Mouse (Mus musculus): ENCODE measurements around the gene Adad2. TPM values are rescaled to one million over a fixed set of nuclear protein-coding genes. Genes with fewer than 3 reads are reported as not detected.

Gene Adad2
- polyA plus RNA-seq, 1 experiment: not detected

DNA sequence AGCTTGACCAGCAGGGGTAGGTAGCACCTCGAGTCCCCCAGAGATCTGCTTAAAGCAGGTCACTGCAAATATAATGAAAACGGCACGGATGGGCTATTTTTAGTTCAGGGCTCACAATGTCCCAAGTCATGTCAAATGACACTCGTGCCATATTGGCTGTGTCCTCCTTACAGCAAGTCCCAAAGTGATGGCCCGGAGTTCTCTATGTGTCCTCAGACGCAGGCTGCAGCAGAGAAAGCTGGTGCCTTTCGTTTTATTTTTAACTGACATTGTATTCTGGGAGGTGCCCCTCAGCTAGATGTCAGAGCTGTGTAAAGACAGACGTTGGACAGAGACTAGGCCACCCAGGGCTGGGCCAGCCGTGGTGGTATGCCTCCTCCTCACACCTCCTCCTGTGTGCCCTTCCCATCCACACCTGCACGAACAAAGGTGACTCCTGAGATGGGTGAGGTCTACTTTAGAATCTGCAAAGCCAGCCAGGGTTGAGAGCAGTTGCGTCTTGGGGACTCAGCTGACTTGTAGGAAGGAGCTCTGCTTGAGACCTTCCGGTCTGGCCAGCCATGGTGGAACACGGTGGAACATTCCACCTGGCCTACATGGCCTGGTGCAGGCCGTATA, 8.4 kb downstream of the Adad2 start:
- TF ChIP-seq POLR2A (IDR thresholded peaks at IDR 0.05; ENCODE audit: insufficient read depth, low read depth, low read length): no peak
- TF ChIP-seq CTCF (IDR thresholded peaks at IDR 0.05; ENCODE audit: insufficient read depth, low read depth, low read length): no peak
- no peaks in the 10 kb centered on the region for H3K4me1 ChIP-seq (ENCODE audit: control insufficient read depth, insufficient read depth, low read length)
- H3K4me3 ChIP-seq (ENCODE audit: insufficient read depth, low read depth, low read length): no peak overlapping the region
- no peak overlapping the region for H3K27ac ChIP-seq (ENCODE audit: insufficient read depth, low read depth, low read length)
- WGBS: 90% methylated on average over 14 of the region's 14 CpGs

DNA sequence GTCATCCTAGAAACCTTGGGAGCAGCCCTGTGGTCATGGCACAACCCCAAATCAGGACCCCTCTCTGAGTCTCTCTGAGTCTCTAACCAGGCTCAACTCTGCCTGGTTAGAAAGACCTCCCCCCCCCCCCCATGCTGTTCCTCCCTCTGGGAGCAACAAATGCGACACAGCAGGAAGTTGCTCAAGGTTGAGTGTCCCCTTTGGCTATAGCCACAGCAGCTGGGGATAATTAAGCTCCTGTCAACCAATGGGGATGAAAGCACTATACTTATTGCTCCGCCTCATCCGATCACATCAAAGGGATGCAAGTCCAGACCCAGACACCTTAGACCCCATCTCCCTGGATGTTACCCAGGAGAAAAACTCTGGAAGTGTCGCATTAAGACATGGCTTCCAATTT, 10.0 kb downstream of the Adad2 start:
- Histone ChIP-seq H3K4me3 (ENCODE audit: insufficient read depth, low read depth, low read length) (no peak overlapping the region), H3K4me1 (ENCODE audit: control insufficient read depth, insufficient read depth, low read length) (no peaks in the 10 kb centered on the region), H3K27ac (ENCODE audit: insufficient read depth, low read depth, low read length) (no peak overlapping the region)
- WGBS: 73% methylated on average over 4 of the region's 4 CpGs
- TF ChIP-seq CTCF (IDR thresholded peaks at IDR 0.05; ENCODE audit: insufficient read depth, low read depth, low read length): no peak
- TF ChIP-seq POLR2A (IDR thresholded peaks at IDR 0.05; ENCODE audit: insufficient read depth, low read depth, low read length): no peak

- H3K4me3 ChIP-seq (ENCODE audit: insufficient read depth, low read depth, low read length): no peak overlapping the region
- no peaks in the 10 kb centered on the region for H3K4me1 ChIP-seq (ENCODE audit: control insufficient read depth, insufficient read depth, low read length)
- WGBS: 91% methylated on average over 8 of the region's 8 CpGs
- no peak for TF ChIP-seq CTCF (IDR thresholded peaks at IDR 0.05; ENCODE audit: insufficient read depth, low read depth, low read length)
- no peak for TF ChIP-seq POLR2A (IDR thresholded peaks at IDR 0.05; ENCODE audit: insufficient read depth, low read depth, low read length)
- no peak overlapping the region for H3K27ac ChIP-seq (ENCODE audit: insufficient read depth, low read depth, low read length)
Observed at GRCm38 (mm10) chr8:119623061-119623460, 10.5 kb downstream of the Adad2 start.

GRCm38 (mm10) chr8:119623744-119624143, 11.2 kb downstream of the Adad2 start:
- TF ChIP-seq CTCF (IDR thresholded peaks at IDR 0.05; ENCODE audit: insufficient read depth, low read depth, low read length): no peak
- TF ChIP-seq POLR2A (IDR thresholded peaks at IDR 0.05; ENCODE audit: insufficient read depth, low read depth, low read length): no peak
- 81% methylated on average over 1 of the region's 1 CpGs for WGBS
- Histone ChIP-seq H3K4me1 (ENCODE audit: control insufficient read depth, insufficient read depth, low read length) (no peaks in the 10 kb centered on the region), H3K27ac (ENCODE audit: insufficient read depth, low read depth, low read length) (no peak overlapping the region), H3K4me3 (ENCODE audit: insufficient read depth, low read depth, low read length) (no peak overlapping the region)

DNA sequence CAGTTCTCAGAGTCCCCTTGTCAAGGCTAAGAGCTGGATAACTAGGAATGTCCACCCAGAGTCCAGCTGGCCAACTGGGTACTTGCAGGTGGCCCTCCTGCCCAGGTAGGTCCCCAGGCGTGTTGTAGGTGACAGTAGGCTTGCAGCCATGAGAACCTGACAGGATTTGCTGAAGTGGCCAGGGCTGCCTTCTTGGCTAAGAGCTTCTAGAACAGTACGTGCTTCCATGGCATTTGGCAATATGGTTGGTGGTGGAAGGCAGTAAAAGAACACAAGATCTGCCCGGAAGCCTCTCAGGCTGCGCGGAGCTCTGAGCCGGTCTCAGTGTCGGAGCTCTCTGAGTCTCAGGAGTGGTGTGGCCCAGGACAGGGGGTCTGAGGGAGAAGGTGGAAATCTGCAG, 12.4 kb downstream of the Adad2 start:
- no peak for TF ChIP-seq POLR2A (IDR thresholded peaks at IDR 0.05; ENCODE audit: insufficient read depth, low read depth, low read length)
- WGBS: 88% methylated on average over 7 of the region's 7 CpGs
- no peak overlapping the region for H3K27ac ChIP-seq (ENCODE audit: insufficient read depth, low read depth, low read length)
- H3K4me3 ChIP-seq (ENCODE audit: insufficient read depth, low read depth, low read length): no peak overlapping the region
- no peaks in the 10 kb centered on the region for H3K4me1 ChIP-seq (ENCODE audit: control insufficient read depth, insufficient read depth, low read length)

DNA sequence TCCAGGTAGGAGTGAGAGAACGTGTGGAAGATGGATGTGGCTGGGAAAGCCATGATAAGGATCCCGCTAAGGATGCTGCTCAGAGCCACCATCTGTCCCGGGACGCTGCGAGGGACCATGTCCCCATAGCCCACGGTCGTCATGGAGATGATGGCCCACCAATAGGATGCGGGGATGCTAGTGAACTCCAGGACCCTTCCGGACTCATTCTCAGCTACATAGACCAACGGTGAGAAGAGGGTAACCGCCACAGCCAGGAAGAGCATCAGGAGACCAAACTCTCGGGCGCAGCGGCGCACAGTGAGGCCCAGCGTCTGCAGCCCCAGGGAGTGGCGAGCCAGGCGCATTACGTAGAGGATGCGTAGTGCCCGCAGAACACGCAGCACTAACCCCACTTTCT, 13.2 kb downstream of the Adad2 start:
- no peak for TF ChIP-seq CTCF (IDR thresholded peaks at IDR 0.05; ENCODE audit: insufficient read depth, low read depth, low read length)
- no peak for TF ChIP-seq POLR2A (IDR thresholded peaks at IDR 0.05; ENCODE audit: insufficient read depth, low read depth, low read length)
- Histone ChIP-seq H3K4me3 (ENCODE audit: insufficient read depth, low read depth, low read length) (no peak overlapping the region), H3K27ac (ENCODE audit: insufficient read depth, low read depth, low read length) (no peak overlapping the region), H3K4me1 (ENCODE audit: control insufficient read depth, insufficient read depth, low read length) (no peaks in the 10 kb centered on the region)
- WGBS: 89% methylated on average over 22 of the region's 22 CpGs

DNA sequence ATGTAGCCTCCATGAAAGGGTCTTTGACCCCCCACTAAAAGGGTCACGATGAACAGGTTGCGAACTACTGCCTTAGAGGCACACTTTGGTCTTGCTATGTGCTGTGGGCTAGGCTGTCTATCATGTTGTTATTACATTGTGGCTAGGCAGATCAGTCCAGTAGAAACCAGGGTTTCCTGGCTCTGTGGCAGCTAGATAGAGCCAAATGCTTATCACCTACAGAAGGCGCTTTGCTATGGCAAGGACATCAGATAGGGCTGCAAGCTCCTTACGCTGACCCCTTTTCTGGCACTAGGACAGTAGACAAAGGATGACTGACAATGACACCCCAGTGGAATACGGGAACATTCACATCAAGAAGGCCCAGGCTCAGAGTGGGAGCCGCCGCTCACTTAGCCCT, 14.7 kb downstream of the Adad2 start:
- 92% methylated on average over 7 of the region's 7 CpGs for WGBS
- no peaks in the 10 kb centered on the region for H3K4me1 ChIP-seq (ENCODE audit: control insufficient read depth, insufficient read depth, low read length)
- TF ChIP-seq POLR2A (IDR thresholded peaks at IDR 0.05; ENCODE audit: insufficient read depth, low read depth, low read length) (no peak), CTCF (IDR thresholded peaks at IDR 0.05; ENCODE audit: insufficient read depth, low read depth, low read length) (no peak)
- H3K27ac ChIP-seq (ENCODE audit: insufficient read depth, low read depth, low read length): no peak overlapping the region
- H3K4me3 ChIP-seq (ENCODE audit: insufficient read depth, low read depth, low read length): no peak overlapping the region

DNA sequence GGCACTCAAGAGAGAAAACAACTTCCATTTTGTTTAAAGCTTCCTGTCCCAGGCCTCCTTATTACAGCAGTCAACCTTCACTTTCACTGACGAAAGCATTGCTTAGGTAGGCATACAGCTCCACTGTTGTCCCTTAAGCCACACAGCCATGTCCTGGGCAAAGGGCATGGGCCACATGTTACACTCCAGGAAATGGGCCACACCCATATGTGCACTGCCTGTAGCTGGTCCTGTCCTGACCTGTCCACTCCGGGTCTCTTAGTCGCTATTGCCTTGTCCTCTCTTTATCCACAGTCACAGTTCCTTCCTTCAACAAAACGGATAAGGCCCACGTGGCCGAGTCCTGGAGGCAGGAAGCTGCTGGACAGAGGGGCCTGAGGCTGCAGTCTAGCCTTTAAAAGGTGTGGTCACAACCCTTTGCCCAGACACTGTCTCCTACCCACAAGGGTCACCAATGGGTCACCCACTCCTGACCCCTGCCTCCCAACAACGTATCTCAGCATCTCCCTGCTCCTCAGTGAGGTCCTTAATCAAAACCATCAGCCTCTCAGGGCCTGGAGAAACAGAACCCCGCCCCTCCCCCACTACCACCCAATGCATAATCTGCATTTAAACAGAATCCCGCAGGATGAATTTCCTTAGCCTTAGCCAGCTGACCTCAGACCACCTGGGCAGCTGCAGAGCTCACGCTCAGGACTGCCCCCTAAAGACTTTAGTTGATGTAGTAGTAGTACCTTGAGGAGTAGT, 15.2 kb downstream of the Adad2 start:
- TF ChIP-seq CTCF (IDR thresholded peaks at IDR 0.05; ENCODE audit: insufficient read depth, low read depth, low read length) (no peak), POLR2A (IDR thresholded peaks at IDR 0.05; ENCODE audit: insufficient read depth, low read depth, low read length) (no peak)
- WGBS: 62% methylated on average over 10 of the region's 10 CpGs
- H3K4me1 ChIP-seq (ENCODE audit: control insufficient read depth, insufficient read depth, low read length): no peaks in the 10 kb centered on the region
- no peak overlapping the region for H3K27ac ChIP-seq (ENCODE audit: insufficient read depth, low read depth, low read length)
- H3K4me3 ChIP-seq (ENCODE audit: insufficient read depth, low read depth, low read length): no peak overlapping the region

DNA sequence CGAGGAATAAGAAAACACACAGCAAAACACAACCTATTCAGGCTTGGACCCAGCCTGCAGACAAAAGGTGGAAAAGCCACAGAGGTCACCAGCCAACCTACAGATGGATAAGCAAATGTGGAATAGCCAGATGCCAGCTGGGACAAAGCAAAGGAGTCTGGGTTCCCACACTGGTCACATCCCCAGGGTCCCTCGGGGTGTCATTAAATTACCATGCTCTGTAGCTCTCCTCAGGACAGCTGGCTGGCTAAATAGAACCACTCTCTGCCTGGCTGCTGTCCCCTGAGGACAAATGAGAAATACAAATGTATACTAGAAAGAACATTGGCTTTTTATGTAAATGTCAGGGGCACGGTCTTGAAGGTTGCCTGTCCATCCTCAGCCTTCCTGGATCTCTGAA, 18.3 kb downstream of the Adad2 start:
- WGBS: 54% methylated on average over 3 of the region's 3 CpGs
- Histone ChIP-seq H3K27ac (ENCODE audit: insufficient read depth, low read depth, low read length) (no peak overlapping the region), H3K4me3 (ENCODE audit: insufficient read depth, low read depth, low read length) (no peak overlapping the region), H3K4me1 (ENCODE audit: control insufficient read depth, insufficient read depth, low read length) (peaks cover 6% of the 10 kb centered on the region)
- no peak for TF ChIP-seq POLR2A (IDR thresholded peaks at IDR 0.05; ENCODE audit: insufficient read depth, low read depth, low read length)
- TF ChIP-seq CTCF (IDR thresholded peaks at IDR 0.05; ENCODE audit: insufficient read depth, low read depth, low read length): no peak

Data from olfactory bulb, adult 2 months (tissue).